Mouse (Mus musculus): ENCODE measurements at regions not wholly inside any gene's neighbourhood (a gene's known extent, or its start where the extent isn't known, plus 50 kb on each side); places are given as distances from the start of the nearest gene placed in this dataset.

DNA sequence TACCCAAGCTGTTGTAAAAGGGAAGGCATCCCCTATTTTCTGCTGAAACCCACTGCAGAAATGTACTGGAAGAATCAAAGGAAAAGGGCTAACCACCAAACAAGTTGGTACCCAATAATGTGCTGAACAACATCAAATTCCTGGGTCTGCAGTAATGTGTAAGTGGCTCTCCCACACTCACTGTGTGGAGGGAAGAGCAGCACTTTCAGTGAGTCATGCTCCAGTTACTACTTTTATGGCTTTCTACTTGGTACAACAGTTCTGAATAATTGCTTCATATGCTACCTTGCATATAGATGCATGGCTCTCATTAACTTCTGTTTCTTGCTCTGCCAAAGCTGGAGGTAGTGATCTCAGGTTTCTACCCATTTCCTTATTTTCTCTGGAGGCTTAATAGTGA lies 427.8 kb downstream of the 1700129C05Rik start:
- TF ChIP-seq POLR2A (IDR thresholded peaks at IDR 0.05; ENCODE audit: extremely low read depth, insufficient read depth, low read length), result no peak
- TF ChIP-seq CTCF (IDR thresholded peaks at IDR 0.05; ENCODE audit: extremely low read depth, insufficient read depth, low read length), result no peak
